Mouse (Mus musculus): ENCODE measurements at regions not wholly inside any gene's neighbourhood (a gene's known extent, or its start where the extent isn't known, plus 50 kb on each side); places are given as distances from the start of the nearest gene placed in this dataset.

DNA sequence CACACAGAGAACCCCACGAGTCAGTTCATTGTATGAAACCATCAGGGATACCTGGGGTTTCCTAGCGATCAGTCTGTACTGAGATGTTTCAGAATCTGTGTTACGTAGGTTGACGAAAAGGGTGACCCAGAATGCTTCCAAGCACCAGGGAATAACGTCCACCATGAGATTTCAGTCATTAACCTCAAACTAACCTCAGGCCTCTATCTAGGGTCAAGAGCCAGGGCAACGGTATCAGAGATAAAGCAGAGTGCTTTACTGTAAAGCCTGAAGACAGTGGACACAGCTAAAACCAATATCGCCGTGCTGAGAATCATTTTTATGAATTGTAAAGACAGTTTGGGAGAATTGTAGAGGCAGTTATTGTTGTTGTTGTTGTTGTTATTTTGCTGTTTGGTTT is 52.9 kb upstream of the Errfi1 start:
- no peak for ATAC-seq (ENCODE audit: poor library complexity, severe bottlenecking)

- peak; percentile 84 for ATAC-seq (ENCODE audit: poor library complexity, severe bottlenecking)
These were observed 53.9 kb upstream of the Errfi1 start for GRCm38 (mm10) chr4:150799550-150800398.

DNA sequence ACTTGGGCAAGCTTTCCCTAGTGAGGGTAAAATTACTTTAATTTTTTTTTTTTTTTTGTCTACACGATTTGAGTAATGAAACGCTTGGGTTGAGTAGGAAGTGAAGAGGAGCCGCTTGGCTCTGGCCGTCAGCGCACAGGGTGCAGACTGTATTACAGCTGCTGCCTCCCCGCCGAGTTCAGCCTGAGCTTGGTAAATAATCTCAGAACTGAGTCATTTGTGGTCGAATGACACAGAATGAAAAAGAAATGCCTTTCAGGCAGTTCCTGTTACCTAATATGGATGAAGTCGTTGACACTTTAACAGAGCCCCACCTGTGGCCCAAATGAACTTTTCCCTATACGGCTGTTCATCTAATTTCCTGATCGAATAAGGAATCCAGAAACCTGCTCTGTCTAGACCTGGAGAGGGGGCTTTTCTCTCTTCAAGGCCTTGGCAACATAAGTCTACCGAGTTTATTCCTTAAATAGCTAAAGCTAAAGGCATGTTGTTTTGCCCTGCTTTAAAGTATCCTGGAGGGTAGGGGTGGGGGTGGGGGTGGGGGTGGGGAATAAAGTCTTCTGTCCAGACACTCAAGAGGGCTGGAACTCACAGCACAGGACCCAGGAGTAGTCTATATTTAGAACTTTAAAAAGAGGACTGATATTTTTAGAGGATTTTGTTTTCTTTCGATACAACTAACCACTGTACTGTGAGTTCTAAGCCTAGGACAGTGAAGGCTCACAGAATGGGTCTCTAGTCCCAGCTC is 54.8 kb upstream of the Errfi1 start:
- peak; percentile 86 for ATAC-seq (ENCODE audit: poor library complexity, severe bottlenecking)

DNA sequence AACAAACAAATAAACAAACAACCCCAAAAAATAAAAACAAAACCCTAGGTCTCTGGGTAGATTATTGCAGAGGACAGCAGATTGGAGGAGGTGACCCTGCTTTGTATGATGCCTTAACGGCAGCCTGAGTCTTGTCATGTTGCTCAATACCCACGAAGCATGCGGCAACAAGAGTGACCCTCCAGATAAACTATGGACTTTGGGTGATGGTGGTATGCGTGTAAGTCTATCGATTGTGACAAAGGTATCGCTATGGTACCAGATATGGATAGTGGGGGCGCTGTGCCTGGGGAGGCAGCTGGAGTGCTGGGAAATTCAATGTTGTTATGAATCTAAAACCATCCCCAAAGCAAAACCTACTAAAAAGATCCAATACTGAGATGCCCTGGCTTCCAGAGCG is 55.4 kb upstream of the Errfi1 start:
- peak; percentile 3; the same call in 1 of the 2 replicates for ATAC-seq (ENCODE audit: poor library complexity, severe bottlenecking)

DNA sequence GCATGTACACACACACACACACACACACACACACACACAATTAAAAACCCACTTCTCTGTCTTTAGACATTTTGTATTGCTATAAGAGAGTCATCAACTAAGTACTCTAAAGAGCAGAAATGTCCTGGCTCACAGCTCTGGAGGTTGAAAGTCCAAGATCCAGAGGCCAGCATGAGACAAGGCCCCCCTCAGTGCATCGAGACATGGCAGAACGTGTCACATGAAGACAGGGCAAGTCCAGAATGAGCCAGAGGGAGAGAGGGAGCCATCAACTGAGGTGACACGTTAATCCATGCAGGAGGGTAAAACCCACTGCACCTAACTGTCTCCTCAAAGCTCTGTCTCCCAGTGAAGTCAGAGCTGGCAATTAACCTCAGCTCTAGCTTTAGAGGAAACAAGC is 56.7 kb upstream of the Errfi1 start:
- ATAC-seq (ENCODE audit: poor library complexity, severe bottlenecking) = no peak

- no peak for ATAC-seq (ENCODE audit: poor library complexity, severe bottlenecking)
These were observed 58.8 kb upstream of the Errfi1 start for GRCm38 (mm10) chr4:150794878-150795277.

DNA sequence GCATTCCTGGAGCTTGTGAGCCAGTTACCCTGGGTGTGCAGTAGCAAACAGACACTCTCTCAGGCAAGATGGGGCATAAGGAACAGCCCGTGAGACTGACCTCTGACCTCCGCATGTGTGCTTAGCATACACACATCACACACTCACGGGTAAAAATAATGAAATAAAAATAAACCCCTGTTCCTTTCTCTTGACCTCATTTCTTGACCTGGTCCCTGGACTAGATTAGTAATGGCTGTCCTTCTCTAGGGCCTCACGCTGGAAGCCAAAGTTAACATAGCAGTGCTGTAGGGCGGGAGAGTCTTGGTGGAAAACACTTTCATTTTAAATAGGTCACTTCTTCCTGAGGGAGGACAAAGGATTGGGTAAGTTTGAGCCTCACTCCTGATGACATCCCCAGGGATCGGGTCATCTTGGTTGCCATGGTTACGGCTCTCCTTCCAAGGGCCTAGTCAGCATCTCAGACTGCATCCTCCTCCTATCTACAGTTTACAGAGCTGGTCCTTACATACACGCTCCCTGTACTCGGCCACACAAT is 59.4 kb upstream of the Errfi1 start:
- no peak for ATAC-seq (ENCODE audit: poor library complexity, severe bottlenecking)

- no peak for ATAC-seq (ENCODE audit: poor library complexity, severe bottlenecking)
These were observed 60.6 kb upstream of the Errfi1 start for GRCm38 (mm10) chr4:150793146-150793545.

DNA sequence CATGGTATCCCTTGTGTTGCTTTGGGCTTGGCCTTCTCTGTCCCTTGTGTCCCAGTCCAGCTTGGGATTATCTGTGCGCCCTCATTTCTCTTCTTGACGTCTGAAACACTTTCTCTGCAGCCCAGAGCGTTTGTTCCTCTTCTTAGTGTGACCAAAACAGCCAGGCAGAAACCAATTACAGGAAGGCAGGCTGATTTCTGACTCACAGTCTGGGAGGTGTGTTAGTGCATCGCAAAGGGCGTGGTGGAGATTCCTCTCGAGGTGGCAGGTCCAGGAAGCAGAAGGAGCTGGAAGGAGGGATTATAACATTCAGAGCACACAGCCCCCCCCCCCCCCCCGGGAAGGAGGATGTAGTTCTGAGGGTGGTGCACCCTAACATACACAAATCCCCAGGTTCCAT is 64.6 kb upstream of the Errfi1 start:
- ATAC-seq (ENCODE audit: poor library complexity, severe bottlenecking) = peak; percentile 97

DNA sequence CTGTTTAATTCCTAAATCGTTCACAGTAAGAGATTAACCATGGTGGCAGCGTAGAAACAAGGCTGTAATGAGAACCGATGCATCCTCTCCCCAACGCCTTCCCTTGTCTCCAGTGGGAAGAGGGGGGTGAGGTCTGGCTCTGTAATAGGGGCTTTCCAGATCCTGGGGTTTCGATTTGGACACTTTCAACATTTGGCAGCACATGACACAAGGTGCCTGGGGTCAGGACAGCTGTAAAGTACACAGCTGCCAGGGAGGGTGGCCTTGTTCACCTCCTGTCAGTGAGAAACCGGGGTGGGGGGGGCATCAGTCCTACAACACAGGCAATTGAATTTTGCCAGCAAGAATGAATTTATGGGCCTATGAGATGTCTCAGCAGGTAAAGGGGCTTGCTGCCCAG is 66.6 kb upstream of the Errfi1 start:
- ATAC-seq (ENCODE audit: poor library complexity, severe bottlenecking) = no peak

DNA sequence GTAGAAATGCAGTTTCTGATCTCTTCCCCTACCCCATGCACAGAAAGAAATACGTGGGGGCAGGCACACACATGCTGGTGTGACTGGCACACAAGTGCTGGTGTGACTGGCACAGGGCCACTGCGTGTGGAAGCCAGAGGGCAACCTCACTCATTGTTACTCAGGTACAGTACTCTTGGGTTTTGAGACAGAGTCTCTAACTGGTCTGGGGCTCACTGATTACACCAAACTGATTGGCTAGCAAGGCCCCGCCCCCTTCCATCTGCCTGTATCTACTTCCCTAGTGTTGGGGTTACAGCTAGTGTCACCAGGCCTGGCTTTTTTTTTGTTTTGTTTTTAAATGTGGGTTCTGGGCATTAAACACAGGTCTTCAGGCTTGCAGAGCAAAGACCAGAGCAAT is 67.1 kb upstream of the Errfi1 start:
- peak; percentile 13; the same call in 1 of the 2 replicates for ATAC-seq (ENCODE audit: poor library complexity, severe bottlenecking)

DNA sequence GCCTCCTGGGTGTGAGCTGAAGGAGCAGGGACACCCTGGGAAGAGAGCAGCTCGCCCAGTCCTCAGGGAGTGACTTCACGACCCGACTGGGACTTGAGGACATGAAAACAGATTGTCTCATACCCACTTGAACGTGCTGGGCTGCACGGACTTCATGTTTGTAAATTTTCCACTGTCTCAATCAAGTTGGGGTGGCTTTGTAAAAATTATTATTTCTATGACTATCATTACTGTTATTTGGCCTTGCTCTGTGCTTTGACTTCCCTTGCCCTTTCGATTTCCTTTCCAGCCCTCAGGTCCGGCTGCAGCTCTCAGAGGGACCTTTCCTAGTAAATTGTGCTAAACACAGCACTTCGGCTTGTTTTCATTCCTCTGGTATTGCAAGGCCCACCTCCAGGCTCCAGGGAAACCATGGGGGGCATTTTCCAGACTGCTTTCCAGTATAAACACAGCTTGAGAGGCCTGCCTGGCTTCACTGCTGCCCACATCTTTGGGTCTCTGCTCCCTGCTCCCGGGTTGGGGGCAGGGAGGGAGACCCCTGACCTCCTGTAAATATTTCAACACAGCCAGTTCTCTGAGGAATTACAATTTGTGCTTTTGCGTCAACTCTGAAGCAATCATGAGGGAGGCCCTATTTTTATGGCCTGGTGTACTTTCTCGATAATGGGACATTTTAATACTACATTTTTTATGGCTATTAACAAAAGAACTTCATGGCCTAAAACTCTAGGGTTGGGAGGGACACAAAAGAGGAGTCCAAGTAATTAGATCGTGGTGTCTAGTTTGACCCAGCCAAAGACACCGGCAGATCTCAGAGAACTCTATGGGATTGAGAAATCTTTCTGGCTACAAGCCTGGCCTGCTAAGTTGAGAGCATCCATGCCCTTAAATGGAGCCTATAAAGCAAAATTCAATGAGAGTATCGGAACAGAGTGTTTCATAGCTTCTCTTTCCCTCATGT is 68.9 kb upstream of the Errfi1 start:
- ATAC-seq (ENCODE audit: poor library complexity, severe bottlenecking) = no peak

- no peak for ATAC-seq (ENCODE audit: poor library complexity, severe bottlenecking)
These were observed 72.4 kb upstream of the Errfi1 start for GRCm38 (mm10) chr4:150781304-150781703.

DNA sequence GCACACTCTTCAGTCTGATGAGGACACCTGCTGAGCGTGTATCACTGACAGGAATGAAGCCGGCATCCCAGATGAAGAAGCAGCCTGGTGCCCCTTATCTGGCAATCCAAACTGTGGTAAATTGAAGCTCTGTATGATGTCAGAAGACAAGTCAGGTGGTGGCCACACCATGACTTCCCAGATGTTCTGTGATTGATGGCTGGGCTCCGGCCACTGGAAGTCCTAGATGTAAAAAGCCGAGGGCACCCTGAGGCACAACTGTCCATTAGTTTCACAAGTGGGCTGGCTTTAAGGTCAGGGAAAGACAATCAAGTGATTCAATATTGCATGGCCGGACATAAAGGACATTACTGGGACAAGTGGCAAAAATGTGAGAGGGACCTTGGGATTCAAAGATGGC is 74.4 kb upstream of the Errfi1 start:
- ATAC-seq (ENCODE audit: poor library complexity, severe bottlenecking) = no peak

DNA sequence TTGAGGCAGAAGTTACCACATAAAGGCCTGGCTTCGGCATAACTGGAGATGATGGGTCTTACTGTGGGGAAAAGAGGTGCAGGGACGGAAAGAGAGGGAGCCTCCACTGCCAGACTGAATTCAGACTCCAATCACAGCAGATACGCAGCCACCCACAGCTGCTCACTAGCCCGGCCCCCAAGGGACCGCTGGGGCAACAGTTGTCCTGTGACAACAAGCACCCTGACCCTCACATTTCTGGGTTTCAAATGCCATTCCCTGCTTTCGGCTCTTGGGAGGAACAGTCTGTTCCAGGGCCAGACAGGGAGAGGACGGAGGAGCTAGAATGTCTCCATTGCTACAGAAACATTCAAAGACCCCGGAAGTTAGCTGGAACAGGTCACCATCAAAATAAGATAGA is 75.0 kb upstream of the Errfi1 start:
- ATAC-seq (ENCODE audit: poor library complexity, severe bottlenecking) = no peak

DNA sequence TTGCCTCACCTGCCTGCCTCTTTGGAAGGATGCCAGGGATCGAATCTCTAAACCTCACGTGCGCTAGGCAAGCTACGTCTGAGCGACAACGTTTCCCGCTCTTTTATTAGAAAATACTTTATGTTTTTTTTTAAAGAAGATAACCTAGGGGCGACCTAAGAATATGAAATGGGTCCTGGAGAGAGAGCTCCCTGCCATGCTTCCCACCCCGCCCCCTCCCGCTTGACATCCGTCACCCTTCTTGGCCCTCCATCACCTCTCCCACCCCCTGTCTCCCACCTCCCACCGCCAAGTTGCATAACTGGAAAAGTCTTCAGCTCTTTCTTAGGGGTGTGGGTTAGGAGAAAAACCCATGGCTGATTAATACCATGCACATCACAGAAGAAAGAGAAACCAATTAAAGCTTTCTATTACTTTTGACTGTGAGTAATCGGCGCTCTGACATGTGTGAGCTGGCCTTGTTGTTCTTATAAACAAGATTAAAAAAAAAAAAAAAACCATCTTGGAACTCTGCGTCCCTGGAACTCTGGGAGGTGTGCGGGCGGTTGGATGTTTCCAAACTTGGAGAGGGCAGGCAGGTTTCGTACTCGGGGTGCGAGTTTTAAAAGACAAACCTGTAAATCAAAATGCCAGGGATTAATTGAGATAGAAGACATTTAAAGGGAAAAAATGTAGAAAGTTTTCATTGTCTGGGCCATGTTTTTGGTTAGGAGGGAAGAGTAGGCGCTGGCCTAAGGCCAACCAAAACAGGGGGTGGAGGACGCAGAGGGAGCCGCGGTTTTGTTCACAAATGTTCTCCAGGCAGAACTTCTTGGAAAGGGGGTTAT is 77.8 kb upstream of the Errfi1 start:
- no peak for ATAC-seq (ENCODE audit: poor library complexity, severe bottlenecking)

- ATAC-seq (ENCODE audit: poor library complexity, severe bottlenecking) = no peak
These were observed 78.4 kb upstream of the Errfi1 start for GRCm38 (mm10) chr4:150775281-150775680.

- ATAC-seq (ENCODE audit: poor library complexity, severe bottlenecking) = no peak
These were observed 79.3 kb upstream of the Errfi1 start for GRCm38 (mm10) chr4:150774289-150774914.

GRCm38 (mm10) chr4:150771922-150772651 is 81.6 kb upstream of the Errfi1 start:
- no peak for ATAC-seq (ENCODE audit: poor library complexity, severe bottlenecking)
